Mouse (Mus musculus) midbrain, embryonic 13.5 days (tissue): ENCODE measurements around the gene Npas2. TPM values are rescaled to one million over a fixed set of nuclear protein-coding genes. Genes with fewer than 3 reads are reported as not detected.
A peak's percentile ranks its signal among the peaks of the same experiment; 100 is the strongest.

Source experiments
- ATAC-seq: fragments of 200-750 bp; cut with Nextera tagmentation; 2 replicates; pipeline ENCODE4 v1.8.0; 2017; ENCODE audit warnings: mild to moderate bottlenecking, moderate TSS enrichment, moderate library complexity
- H3K27ac ChIP-seq: fragments of 300-500 bp; sonication (generic); 2 replicates; pipeline ENCODE4 v1.5.1; 2015; ENCODE audit warnings: inconsistent platforms, mild to moderate bottlenecking, moderate library complexity
- H3K27me3 ChIP-seq: fragments of 300-500 bp; sonication (generic); 2 replicates; pipeline ENCODE4 v1.6.1; 2015; ENCODE audit warnings: mild to moderate bottlenecking, inconsistent platforms
- H3K36me3 ChIP-seq: fragments of 300-500 bp; sonication (generic); 2 replicates; pipeline ENCODE4 v1.6.1; 2015; ENCODE audit warnings: mild to moderate bottlenecking, inconsistent platforms
- H3K4me1 ChIP-seq: fragments of 300-500 bp; sonication (generic); replicated peaks from 2 replicates; pipeline ENCODE4 v1.6.1; 2015; ENCODE audit warnings: inconsistent platforms
- H3K4me2 ChIP-seq: fragments of 300-500 bp; sonication (generic); replicated peaks from 2 replicates; pipeline ENCODE4 v1.6.1; 2015; ENCODE audit warnings: moderate library complexity, mild to moderate bottlenecking, inconsistent platforms
- H3K4me3 ChIP-seq: fragments of 300-500 bp; sonication (generic); replicated peaks from 2 replicates; pipeline ENCODE4 v1.5.1; 2015; ENCODE audit warnings: mild to moderate bottlenecking, inconsistent platforms
- H3K9ac ChIP-seq: fragments of 300-500 bp; sonication (generic); replicated peaks from 2 replicates; pipeline ENCODE4 v1.6.1; 2015; ENCODE audit warnings: mild to moderate bottlenecking, inconsistent platforms
- H3K9me3 ChIP-seq: fragments of 300-500 bp; sonication (generic); 2 replicates; pipeline ENCODE4 v1.6.1; 2016; ENCODE audit warnings: mild to moderate bottlenecking, inconsistent platforms
- WGBS: fragments of 180-500 bp; shearing (Covaris S2); methylation state at CpG from one replicate; pipeline ENCODE4 v1.1.7; 2015; 5-methylcytosine and 5-hydroxymethylcytosine counted together
- polyA plus RNA-seq: library from polyadenylated mRNA; unstranded; fragments of >200 nt; fragmentation: Nextera tagmentation; extraction: Ambion mirVana; gene quantifications from 2 replicates; pipeline ENCODE4 v1.2.1, GENCODE M21; 2015

Gene Npas2
- 0.15 and 0.46 TPM in 2 replicates for polyA plus RNA-seq

DNA sequence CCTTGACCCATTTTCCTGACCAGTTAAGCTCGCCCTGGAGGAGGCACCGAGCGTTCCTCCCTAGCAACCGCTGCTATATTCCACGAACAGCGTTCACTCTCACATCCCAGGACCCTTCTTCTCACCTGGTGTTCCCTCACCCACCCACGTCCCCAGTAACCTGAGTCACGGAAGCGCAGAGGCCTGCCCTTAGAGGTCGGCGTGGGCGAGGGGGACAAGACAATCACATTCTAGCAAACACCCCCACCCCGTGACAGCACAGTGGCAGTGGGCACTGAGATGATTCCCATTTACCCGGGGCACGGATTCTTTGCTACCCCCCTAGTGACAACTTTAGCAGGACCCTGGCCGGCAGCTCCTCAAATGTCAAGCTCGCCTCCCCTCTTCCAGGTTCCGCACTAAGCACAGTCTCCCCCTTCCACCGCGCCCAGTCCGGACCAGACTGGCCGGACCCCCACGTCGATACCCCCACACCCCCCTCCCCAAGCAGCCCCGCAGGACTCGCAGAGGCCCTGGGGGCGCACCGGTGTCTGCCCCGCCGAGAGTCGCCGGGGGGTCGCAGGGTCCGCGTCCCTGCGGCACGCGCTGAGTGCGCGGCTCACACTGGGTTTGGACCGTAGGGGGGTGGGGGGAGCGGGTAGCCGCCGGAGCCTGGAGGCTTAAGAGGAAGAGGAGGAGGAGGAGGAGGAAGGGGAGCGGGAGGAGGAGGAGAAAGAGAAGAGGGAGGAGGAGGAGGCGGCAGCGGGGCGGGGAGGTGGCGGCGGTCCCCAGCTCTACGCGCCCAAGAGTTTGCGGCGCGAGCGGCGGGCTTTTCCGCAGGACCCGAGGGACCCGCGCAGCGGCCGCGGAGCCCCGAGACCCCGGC is at the start of gene Npas2:
Npas2 (plus strand) TSS at position 735 of the 865 bp plus-strand sequence.
- Histone ChIP-seq H3K9me3 (no peaks in the 10 kb centered on the region), H3K36me3 (no peaks in the 10 kb centered on the region), H3K9ac (peak within 1 kb of the TSS; percentile 71), H3K4me1 (peaks cover 21% of the 10 kb centered on the region), H3K4me3 (peak within 1 kb of the TSS; percentile 76), H3K27me3 (peaks cover 63% of the 10 kb centered on the region), H3K4me2 (peak within 1 kb of the TSS; percentile 99), H3K27ac (no peak within 1 kb of the TSS)
- ATAC-seq, result peak; percentile 55
- under 1% methylated on average over 65 of the region's 66 CpGs for WGBS

DNA sequence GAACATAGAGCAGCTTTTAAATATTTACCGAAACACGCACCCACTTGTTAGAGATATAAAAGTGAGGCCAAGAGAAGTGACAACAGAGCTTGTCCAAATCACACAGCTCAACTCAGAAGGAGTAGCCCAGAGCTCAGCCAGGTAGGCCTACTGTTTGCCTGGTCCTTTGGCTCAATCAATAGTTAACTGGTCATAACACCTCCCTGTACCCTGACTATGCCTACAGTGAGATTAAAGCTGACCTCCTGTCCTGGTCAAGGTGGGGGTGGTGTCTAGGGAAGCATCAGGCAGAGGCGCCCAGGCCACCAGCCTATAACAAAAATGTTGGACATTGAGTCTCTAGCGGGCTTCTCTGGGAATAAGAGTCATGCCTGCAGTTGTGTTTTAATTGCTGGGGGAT is 36.8 kb upstream of the Npas2 start:
- ATAC-seq, result no peak
- H3K4me2 ChIP-seq, result no peak overlapping the region
- H3K27ac ChIP-seq, result no peak overlapping the region
- no peak overlapping the region for H3K4me3 ChIP-seq
- no peak overlapping the region for H3K9ac ChIP-seq
- 91% methylated on average over 4 of the region's 4 CpGs for WGBS
- H3K27me3 ChIP-seq, result no peaks in the 10 kb centered on the region
- no peaks in the 10 kb centered on the region for H3K4me1 ChIP-seq
- no peaks in the 10 kb centered on the region for H3K9me3 ChIP-seq
- no peaks in the 10 kb centered on the region for H3K36me3 ChIP-seq

DNA sequence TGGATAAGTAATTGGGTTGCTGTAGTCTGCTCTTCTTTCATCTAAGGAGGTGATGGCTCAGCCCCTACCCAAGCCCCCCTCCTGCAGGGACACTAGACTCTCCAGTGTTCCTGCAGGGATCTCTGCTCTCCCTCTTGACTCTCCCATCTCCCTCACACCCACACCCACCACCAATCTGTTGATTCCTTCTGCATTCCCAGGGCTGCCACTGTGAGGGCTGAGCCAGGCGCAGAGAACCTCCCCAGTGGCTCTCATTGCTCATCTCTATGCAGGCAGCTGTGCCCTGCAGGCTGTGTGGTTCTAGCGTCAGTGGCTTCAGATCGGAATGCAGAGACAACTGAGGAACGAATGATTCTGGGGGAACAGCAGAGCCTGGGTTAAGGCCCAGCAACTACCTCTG is 33.4 kb upstream of the Npas2 start:
- Histone ChIP-seq H3K4me3 (no peak overlapping the region), H3K27ac (no peak overlapping the region), H3K36me3 (no peaks in the 10 kb centered on the region), H3K27me3 (no peaks in the 10 kb centered on the region), H3K9me3 (no peaks in the 10 kb centered on the region), H3K9ac (no peak overlapping the region), H3K4me1 (no peaks in the 10 kb centered on the region), H3K4me2 (no peak overlapping the region)
- no peak for ATAC-seq
- WGBS, result 65% methylated on average over 4 of the region's 4 CpGs

DNA sequence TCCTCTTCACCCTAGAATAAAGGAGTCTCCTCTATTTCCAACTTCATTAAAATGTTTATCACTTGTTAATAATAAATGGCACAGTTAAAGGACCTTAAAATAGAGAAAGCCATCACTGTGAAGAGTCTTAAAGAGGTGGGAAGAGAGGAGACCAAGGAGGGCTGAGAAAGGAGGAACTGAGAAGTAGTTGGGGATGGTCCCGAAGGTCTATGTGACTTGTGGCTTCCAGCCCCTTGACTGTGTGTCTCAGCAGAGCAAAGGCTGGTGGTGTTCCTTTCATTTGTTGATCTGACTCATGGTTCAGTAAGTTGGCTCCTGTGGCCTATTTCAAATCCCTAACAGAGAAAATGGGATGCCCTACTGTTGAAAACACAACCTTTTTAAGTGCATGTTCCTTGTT is 30.5 kb upstream of the Npas2 start:
- Histone ChIP-seq H3K9me3 (no peaks in the 10 kb centered on the region), H3K9ac (no peak overlapping the region), H3K27ac (no peak overlapping the region), H3K27me3 (no peaks in the 10 kb centered on the region), H3K4me3 (no peak overlapping the region), H3K36me3 (no peaks in the 10 kb centered on the region), H3K4me1 (no peaks in the 10 kb centered on the region), H3K4me2 (no peak overlapping the region)
- ATAC-seq, result no peak
- WGBS, result 94% methylated on average over 1 of the region's 1 CpGs

DNA sequence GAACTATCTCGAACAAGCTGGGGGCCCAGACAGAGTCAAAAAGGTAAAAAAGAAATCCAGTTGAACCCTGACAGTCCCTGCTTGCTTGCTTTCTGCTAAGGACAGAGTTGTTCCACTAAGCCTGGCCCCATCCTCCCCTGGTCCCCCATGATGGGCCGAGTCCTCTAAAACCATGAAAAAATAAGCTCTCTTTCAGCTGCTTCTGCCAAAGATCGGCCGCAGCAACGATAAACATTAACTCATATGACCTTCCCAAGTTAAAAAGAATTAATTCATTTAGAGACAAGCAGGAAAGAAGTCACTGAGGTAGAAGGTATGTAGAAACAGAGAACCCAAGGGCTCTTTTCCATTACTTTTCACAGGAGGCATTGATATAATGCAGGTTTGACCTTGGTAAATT is 16.8 kb upstream of the Npas2 start:
- no peaks in the 10 kb centered on the region for H3K27me3 ChIP-seq
- no peak for ATAC-seq
- no peak overlapping the region for H3K27ac ChIP-seq
- no peaks in the 10 kb centered on the region for H3K9me3 ChIP-seq
- H3K4me3 ChIP-seq, result no peak overlapping the region
- no peak overlapping the region for H3K9ac ChIP-seq
- no peaks in the 10 kb centered on the region for H3K4me1 ChIP-seq
- H3K4me2 ChIP-seq, result no peak overlapping the region
- no peaks in the 10 kb centered on the region for H3K36me3 ChIP-seq
- WGBS, result 92% methylated on average over 5 of the region's 5 CpGs

DNA sequence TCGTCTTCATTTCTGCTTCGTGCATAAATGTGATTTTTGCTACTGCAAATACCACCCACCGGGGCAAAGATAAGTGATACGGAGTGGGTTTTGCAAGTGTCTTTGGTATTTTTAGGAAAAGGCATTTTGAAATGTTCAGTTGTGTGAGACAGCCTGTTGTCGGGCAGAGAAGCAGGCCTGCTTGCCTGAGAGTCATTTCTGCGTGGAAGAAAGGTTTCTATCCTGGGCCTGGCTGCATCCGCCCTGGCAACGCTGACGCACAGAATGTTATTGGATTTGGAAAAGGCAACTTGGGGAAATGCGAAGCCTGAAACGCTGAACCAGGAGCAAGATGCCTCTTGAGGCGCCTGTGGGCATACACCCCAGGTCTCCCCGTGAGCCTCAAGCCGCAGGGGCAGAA is 16.3 kb upstream of the Npas2 start:
- Histone ChIP-seq H3K36me3 (no peaks in the 10 kb centered on the region), H3K4me2 (no peak overlapping the region), H3K9me3 (no peaks in the 10 kb centered on the region), H3K27me3 (no peaks in the 10 kb centered on the region), H3K27ac (no peak overlapping the region), H3K9ac (no peak overlapping the region), H3K4me3 (no peak overlapping the region), H3K4me1 (no peaks in the 10 kb centered on the region)
- 90% methylated on average over 14 of the region's 14 CpGs for WGBS
- no peak for ATAC-seq

DNA sequence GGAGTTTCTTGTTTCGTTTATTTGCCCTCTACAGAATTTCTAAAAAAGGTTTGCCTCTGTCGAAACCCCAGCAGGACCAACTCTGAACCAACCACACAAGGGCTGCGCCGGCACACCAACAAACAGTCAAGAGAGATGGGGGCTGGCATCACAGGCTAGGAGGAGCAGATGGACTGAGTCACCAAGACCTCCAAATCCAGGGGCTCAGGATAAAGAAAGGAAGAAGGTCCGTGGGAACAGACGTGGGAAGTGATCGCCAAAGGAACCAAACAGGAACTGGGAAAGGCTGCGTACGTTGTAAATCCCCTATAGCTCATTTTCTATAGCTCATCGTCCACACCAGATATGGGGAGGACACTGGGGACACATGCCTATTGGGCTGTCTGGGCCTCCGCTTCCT is 13.7 kb upstream of the Npas2 start:
- H3K27me3 ChIP-seq, result no peaks in the 10 kb centered on the region
- ATAC-seq, result no peak
- 93% methylated on average over 11 of the region's 11 CpGs for WGBS

DNA sequence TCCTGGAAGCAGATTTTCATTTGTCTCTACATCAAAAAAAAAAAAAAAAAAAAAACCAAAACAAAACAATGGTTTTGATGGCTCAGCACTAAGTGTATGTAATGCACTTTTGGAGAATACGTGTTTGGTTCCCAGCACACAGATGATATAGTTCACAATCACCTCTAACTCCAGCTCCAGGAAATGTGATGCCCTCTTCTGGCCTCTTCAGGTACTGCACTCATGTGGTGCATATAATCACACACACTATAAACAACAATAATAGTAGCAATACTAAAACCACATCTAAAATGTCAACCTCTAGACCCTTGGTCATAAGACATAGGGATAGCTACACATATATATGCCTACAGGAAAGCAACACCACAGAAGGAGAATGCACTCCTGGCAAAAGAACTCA is 13.0 kb upstream of the Npas2 start:
- H3K36me3 ChIP-seq, result no peaks in the 10 kb centered on the region
- H3K4me1 ChIP-seq, result no peaks in the 10 kb centered on the region
- WGBS, result 96% methylated on average over 1 of the region's 1 CpGs
- H3K9ac ChIP-seq, result no peak overlapping the region
- H3K27ac ChIP-seq, result no peak overlapping the region
- ATAC-seq, result no peak
- H3K4me3 ChIP-seq, result no peak overlapping the region
- no peaks in the 10 kb centered on the region for H3K27me3 ChIP-seq
- no peaks in the 10 kb centered on the region for H3K9me3 ChIP-seq
- H3K4me2 ChIP-seq, result no peak overlapping the region

More for the DNA sequence above, 13.7 kb upstream of the Npas2 start:
- Histone ChIP-seq H3K4me2 (no peak overlapping the region), H3K36me3 (no peaks in the 10 kb centered on the region), H3K9ac (no peak overlapping the region), H3K9me3 (no peaks in the 10 kb centered on the region), H3K27ac (no peak overlapping the region), H3K4me1 (no peaks in the 10 kb centered on the region), H3K4me3 (no peak overlapping the region)

DNA sequence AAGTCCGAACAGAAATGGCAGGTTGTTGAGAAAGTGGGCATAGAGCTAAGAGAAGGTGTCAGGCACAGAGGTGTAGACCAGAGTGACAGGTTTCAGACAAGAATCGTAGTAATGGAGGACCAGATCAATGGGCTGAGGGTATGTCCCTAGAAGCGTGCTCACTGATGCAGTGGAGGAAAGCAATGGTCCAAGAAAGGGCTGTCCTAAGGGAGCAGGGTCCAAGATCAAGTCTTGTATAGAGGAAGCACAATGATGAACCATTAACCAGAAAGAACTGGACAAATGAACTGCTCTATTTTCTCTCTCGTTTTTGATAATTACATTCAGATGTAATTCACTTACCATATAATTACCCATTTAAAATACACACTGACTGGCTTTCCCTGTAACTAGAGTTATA is 11.6 kb upstream of the Npas2 start:
- Histone ChIP-seq H3K4me1 (no peaks in the 10 kb centered on the region), H3K36me3 (no peaks in the 10 kb centered on the region), H3K9ac (no peak overlapping the region), H3K27ac (no peak overlapping the region), H3K27me3 (no peaks in the 10 kb centered on the region), H3K4me3 (no peak overlapping the region), H3K4me2 (no peak overlapping the region), H3K9me3 (no peaks in the 10 kb centered on the region)
- ATAC-seq, result no peak
- 84% methylated on average over 4 of the region's 4 CpGs for WGBS

DNA sequence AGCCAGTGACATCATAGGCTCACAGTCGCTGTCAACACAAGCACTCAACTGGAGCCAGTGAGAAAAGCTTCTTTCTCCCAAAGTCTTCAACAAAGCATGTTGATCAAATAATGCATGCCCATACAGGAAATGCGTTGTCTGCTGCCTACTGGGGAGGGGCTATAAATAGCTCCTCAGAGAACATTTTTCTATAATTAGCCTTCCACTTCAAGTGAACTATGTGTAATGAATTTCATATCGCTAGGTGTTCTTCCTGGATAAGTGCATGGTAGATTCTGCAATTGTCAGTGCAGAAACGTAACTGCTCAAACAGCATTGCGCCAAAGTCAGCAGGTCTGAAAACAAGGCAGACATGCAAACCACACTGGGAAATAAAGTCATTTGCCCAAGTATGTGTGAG is 7.7 kb upstream of the Npas2 start:
- H3K9me3 ChIP-seq, result no peaks in the 10 kb centered on the region
- H3K4me3 ChIP-seq, result no peak overlapping the region
- ATAC-seq, result no peak
- WGBS, result 83% methylated on average over 5 of the region's 5 CpGs
- no peaks in the 10 kb centered on the region for H3K36me3 ChIP-seq
- no peaks in the 10 kb centered on the region for H3K4me1 ChIP-seq
- no peak overlapping the region for H3K4me2 ChIP-seq
- no peak overlapping the region for H3K9ac ChIP-seq
- H3K27me3 ChIP-seq, result peaks cover 2% of the 10 kb centered on the region
- H3K27ac ChIP-seq, result no peak overlapping the region

DNA sequence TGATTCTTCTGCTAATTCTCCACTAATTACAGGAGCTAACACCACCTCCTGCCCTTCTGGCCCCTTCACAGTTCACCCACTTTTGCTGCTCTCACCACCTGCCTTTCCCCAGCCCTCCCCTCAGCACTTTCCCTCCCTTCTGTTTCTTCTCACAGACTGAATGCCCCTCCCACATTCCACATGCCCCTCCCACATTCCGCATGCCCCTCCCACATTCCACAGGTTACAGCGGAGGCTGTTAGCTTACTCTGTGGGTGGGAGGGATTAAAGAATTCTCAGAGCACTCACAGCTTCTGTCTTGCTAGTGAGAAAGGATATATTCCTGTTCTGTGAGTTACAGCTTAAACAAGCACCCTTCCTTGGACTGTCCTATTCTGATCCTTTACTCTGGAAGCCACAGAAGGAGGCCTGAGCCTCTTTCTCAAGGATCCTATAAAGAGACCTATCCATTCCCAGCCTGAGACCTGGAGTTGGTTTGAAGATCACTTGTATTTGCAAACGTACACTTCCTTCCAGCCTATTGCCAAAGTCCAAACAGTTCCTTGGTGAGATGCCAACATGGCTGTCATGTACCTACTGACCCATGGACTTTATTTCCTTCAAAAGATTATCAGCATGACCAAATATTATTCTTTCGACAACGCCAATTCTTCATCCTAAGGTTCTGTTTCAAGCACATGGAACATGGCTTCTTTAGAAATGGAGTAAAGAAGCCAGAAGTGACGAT is 6.7 kb upstream of the Npas2 start:
- Histone ChIP-seq H3K9ac (no peak overlapping the region), H3K4me2 (no peak overlapping the region), H3K27ac (no peak overlapping the region), H3K4me1 (no peaks in the 10 kb centered on the region), H3K27me3 (peaks cover 11% of the 10 kb centered on the region), H3K9me3 (no peaks in the 10 kb centered on the region), H3K4me3 (no peak overlapping the region), H3K36me3 (no peaks in the 10 kb centered on the region)
- no peak for ATAC-seq
- 58% methylated on average over 6 of the region's 6 CpGs for WGBS

DNA sequence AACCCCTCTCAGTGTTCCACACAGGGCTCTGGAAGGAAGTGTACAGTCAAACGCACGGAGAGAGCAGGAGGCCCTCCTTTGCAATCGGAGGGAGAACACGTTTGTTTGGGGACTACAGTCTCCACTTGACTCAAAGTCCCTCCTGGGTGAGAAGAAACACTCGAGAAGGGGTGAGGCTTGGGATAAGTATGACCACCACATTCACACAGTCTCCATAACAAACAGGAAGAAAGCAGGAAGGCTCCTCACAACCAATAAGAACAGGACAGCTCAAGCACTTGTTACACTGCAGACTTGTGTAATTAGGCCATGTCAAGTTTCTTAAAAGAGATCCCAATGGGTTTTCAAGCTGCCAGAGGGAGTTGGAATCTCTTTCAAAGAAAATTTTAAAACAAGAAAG is 2.4 kb upstream of the Npas2 start:
- H3K9me3 ChIP-seq, result no peaks in the 10 kb centered on the region
- peaks cover 52% of the 10 kb centered on the region for H3K27me3 ChIP-seq
- peaks cover 21% of the 10 kb centered on the region for H3K4me1 ChIP-seq
- no peak overlapping the region for H3K27ac ChIP-seq
- no peak overlapping the region for H3K4me3 ChIP-seq
- H3K4me2 ChIP-seq, result no peak overlapping the region
- no peak overlapping the region for H3K9ac ChIP-seq
- 73% methylated on average over 5 of the region's 5 CpGs for WGBS
- H3K36me3 ChIP-seq, result no peaks in the 10 kb centered on the region
- no peak for ATAC-seq
